Mouse (Mus musculus): ENCODE results near the gene Tmem273. TPM values are rescaled to one million over a fixed set of nuclear protein-coding genes. Genes with fewer than 3 reads are reported as not detected.

The Tmem273 gene
- total and polyA plus RNA-seq, 3 experiments, result not detected

DNA sequence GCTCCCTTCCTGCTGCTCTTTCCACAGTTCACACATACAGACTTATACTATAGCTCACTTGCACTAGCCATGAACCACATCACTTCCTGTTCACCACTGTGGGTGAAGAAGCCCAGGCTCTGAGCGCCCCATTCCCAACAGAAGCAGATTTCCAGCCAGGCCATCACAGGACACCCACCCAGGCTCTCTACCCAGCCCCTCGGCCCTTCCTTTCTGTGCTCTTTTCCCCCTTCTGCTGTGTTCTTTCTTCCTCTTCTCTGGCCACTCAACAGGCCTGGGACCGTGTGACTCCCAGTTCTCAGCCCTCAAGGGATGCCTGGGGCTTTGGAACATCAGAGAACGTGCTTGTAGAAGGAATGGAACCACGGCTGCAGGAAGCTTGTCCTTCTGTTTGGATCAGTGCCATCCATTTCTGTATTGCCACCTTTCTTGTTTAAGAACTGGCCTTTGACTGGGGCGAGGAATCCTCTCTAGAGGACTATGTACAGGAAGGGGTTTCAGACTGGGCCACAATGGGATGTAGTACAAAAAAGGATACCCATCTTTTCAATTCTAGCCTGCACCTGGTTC lies 73.3 kb downstream of the Tmem273 start:
- H3K27me3 ChIP-seq (ENCODE audit: control insufficient read depth in 1 of 2, insufficient read depth in 2 of 2, low read length in 2 of 2), result no peaks in the 10 kb centered on the region
- no peak overlapping the region for H3K9ac ChIP-seq (ENCODE audit: control insufficient read depth, low read depth, low read length, poor library complexity, severe bottlenecking)
- H3K36me3 ChIP-seq (ENCODE audit: control insufficient read depth in 1 of 2, insufficient read depth in 2 of 2, low read length in 2 of 2), result no peaks in the 10 kb centered on the region
- H3K4me3 ChIP-seq (ENCODE audit: control insufficient read depth in 1 of 2, insufficient read depth in 1 of 2, low read depth in 2 of 2, low read length in 2 of 2), result no peak overlapping the region
- H3K4me1 ChIP-seq (ENCODE audit: control insufficient read depth in 1 of 2, insufficient read depth in 2 of 2, low read length in 2 of 2), result no peaks in the 10 kb centered on the region
- H3K9me3 ChIP-seq (replicated peaks; ENCODE audit: insufficient read depth, low read length), result no peaks in the 10 kb centered on the region
- TF ChIP-seq JUND (IDR thresholded peaks at IDR 0.05; ENCODE audit: low read depth, low read length) (no peak), ELF1 (IDR thresholded peaks at IDR 0.05; ENCODE audit: low read depth, low read length) (no peak), SIN3A (IDR thresholded peaks at IDR 0.05; ENCODE audit: low read length) (no peak), POLR2AphosphoS2 (IDR thresholded peaks at IDR 0.05; ENCODE audit: low read length) (no peak), MEF2A (IDR thresholded peaks at IDR 0.05; ENCODE audit: extremely low read depth, insufficient replicate concordance, low read depth, low read length, poor library complexity, severe bottlenecking) (no peak), ZKSCAN1 (IDR thresholded peaks at IDR 0.05; ENCODE audit: low read depth, low read length) (no peak), MYC (IDR thresholded peaks at IDR 0.05; ENCODE audit: low read depth, low read length) (no peak), HCFC1 (IDR thresholded peaks at IDR 0.05; ENCODE audit: low read depth, low read length) (no peak), MXI1 (IDR thresholded peaks at IDR 0.05; ENCODE audit: low read depth, low read length) (no peak), TAL1 (IDR thresholded peaks at IDR 0.05; ENCODE audit: low read length) (no peak), GATA1 (IDR thresholded peaks at IDR 0.05; ENCODE audit: low read depth, low read length) (no peak), NELFE (IDR thresholded peaks at IDR 0.05; ENCODE audit: low read depth, low read length) (no peak), MYB (IDR thresholded peaks at IDR 0.05; ENCODE audit: low read depth, low read length) (no peak), MAZ (IDR thresholded peaks at IDR 0.05; ENCODE audit: low read depth, low read length) (no peak), TCF12 (IDR thresholded peaks at IDR 0.05; ENCODE audit: low read depth, low read length) (no peak), TBP (IDR thresholded peaks at IDR 0.05; ENCODE audit: low read depth, low read length) (no peak), UBTF (IDR thresholded peaks at IDR 0.05; ENCODE audit: borderline replicate concordance, insufficient read depth, low read depth, low read length) (no peak)
- no peaks in the 10 kb centered on the region for H3K79me2 ChIP-seq (ENCODE audit: control insufficient read depth, insufficient read depth, low read length, poor library complexity)
- no peak for DNase-seq (ENCODE audit: low read depth, low spot score)
- no peak overlapping the region for H3K27ac ChIP-seq (ENCODE audit: control insufficient read depth, low read depth, low read length)

DNA sequence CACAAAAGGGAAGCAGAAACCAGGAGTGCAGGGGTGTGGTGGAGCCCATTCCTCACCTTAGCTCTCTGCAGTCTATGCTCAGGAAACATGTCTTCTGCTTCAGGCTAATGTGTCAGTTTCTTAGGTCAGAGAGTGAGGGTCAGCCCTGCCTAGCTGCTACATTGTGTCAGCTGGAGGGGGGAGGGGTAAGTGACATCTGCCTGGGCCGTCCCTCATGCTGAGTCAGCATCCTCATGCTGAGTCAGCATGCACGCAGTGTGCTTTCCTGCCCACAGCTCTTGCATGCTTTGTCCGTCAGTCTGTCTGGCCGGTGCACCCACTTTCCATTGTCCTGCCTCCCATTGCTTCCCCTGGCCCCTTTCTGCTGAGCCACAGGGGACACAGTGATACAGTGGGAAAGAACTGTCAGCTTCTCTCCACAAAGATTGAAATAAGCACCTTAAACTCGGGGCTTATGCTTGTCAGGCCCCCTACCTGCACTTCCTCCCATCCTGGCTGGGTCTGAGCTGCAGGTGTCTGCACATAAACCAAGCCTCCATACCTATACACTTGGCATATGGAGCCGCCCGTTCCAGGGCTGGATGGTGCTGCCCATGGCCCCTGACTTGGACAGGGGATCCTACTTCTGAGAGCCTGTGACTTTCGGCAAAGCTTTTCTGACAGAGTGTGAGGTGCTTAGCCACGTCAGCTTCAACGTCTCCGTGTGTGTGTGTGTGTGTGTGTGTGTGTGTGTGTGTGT lies 74.2 kb downstream of the Tmem273 start:
- Histone ChIP-seq H3K27ac (ENCODE audit: control insufficient read depth, low read depth, low read length) (no peak overlapping the region), H3K4me1 (ENCODE audit: control insufficient read depth in 1 of 2, insufficient read depth in 2 of 2, low read length in 2 of 2) (no peaks in the 10 kb centered on the region), H3K79me2 (ENCODE audit: control insufficient read depth, insufficient read depth, low read length, poor library complexity) (no peaks in the 10 kb centered on the region), H3K9ac (ENCODE audit: control insufficient read depth, low read depth, low read length, poor library complexity, severe bottlenecking) (no peak overlapping the region), H3K27me3 (ENCODE audit: control insufficient read depth in 1 of 2, insufficient read depth in 2 of 2, low read length in 2 of 2) (no peaks in the 10 kb centered on the region), H3K4me3 (ENCODE audit: control insufficient read depth in 1 of 2, insufficient read depth in 1 of 2, low read depth in 2 of 2, low read length in 2 of 2) (no peak overlapping the region), H3K36me3 (ENCODE audit: control insufficient read depth in 1 of 2, insufficient read depth in 2 of 2, low read length in 2 of 2) (no peaks in the 10 kb centered on the region), H3K9me3 (replicated peaks; ENCODE audit: insufficient read depth, low read length) (no peaks in the 10 kb centered on the region)
- DNase-seq (ENCODE audit: low read depth, low spot score), result no peak
- no peak for TF ChIP-seq SIN3A (IDR thresholded peaks at IDR 0.05; ENCODE audit: low read length)
- 0 out of 2 replicates have a peak, but pooled peaks have one; percentile 26 for TF ChIP-seq MAFK (IDR thresholded peaks at IDR 0.05; ENCODE audit: borderline replicate concordance, low read depth, low read length)
